Mouse (Mus musculus) embryonic stem cell, embryonic (primary cell): ENCODE measurements at regions not wholly inside any gene's neighbourhood (a gene's known extent, or its start where the extent isn't known, plus 50 kb on each side); places are given as distances from the start of the nearest gene placed in this dataset.

Experiments
- CTCF ChIA-PET, 4 experiments: fragments of 300-600 bp in 2 of 4; fragments of 350-600 bp in 2 of 4; sonication (Branson Sonifier 250); formaldehyde crosslinking; loops; one replicate each; lab custom pipeline; 2022; ENCODE audit warnings: inconsistent platforms in 2 of 4; lab: Charles Lee
- POLR2A ChIA-PET, 4 experiments: fragments of 300-600 bp in 2 of 4; fragments of 350-600 bp in 2 of 4; sonication (Branson Sonifier 250); formaldehyde crosslinking; loops; one replicate each; lab custom pipeline; 2022; ENCODE audit warnings: antibody characterized with exemption in 4 of 4, inconsistent platforms in 1 of 4; lab: Charles Lee

GRCm38 (mm10) chr12:54479841-54480240 is 176.5 kb downstream of the Sptssa start:
- ChIA-PET CTCF (no interaction called here), POLR2A (no interaction called here)

- CTCF ChIA-PET: interaction anchor here in 1 of 4 experiments (0.6 kb wide), 1 partner anchor 154 kb away, joined by 10 read pairs; no protein-coding TSS in a partner anchor
- POLR2A ChIA-PET: no interaction called here
Measured at GRCm38 (mm10) chr12:54472881-54473280, 183.5 kb downstream of the Sptssa start.

- ChIA-PET CTCF (interaction anchor here in 1 of 4 experiments (0.6 kb wide), 1 partner anchor 153 kb away, joined by 10 read pairs; no protein-coding TSS in a partner anchor), POLR2A (no interaction called here)
Measured at GRCm38 (mm10) chr12:54472407-54472806, 184.0 kb downstream of the Sptssa start.

- CTCF ChIA-PET: no interaction called here
Measured at GRCm38 (mm10) chr12:54467635-54468034, 188.7 kb downstream of the Sptssa start.

GRCm38 (mm10) chr12:54463806-54464205 is 192.6 kb downstream of the Sptssa start:
- ChIA-PET CTCF (interaction anchor here in 1 of 4 experiments (0.5 kb wide), 1 partner anchor 86 kb away, joined by 7 read pairs; no protein-coding TSS in a partner anchor), POLR2A (interaction anchor here in 1 of 4 experiments (0.6 kb wide), 1 partner anchor 115 kb away, joined by 3 read pairs; no protein-coding TSS in a partner anchor)

More at GRCm38 (mm10) chr12:54467635-54468034, 188.7 kb downstream of the Sptssa start:
- POLR2A ChIA-PET: interaction anchor here in 1 of 4 experiments (0.5 kb wide), 1 partner anchor 14 kb away, joined by 3 read pairs; no protein-coding TSS in a partner anchor

- CTCF ChIA-PET: no interaction called here
- POLR2A ChIA-PET: no interaction called here
Measured at GRCm38 (mm10) chr12:54461411-54461810, 195.0 kb downstream of the Sptssa start.

- ChIA-PET CTCF (no interaction called here), POLR2A (interaction anchor here in 1 of 4 experiments (1.5 kb wide), 1 partner anchor 10 kb away, joined by 3 read pairs; no protein-coding TSS in a partner anchor)
Measured at GRCm38 (mm10) chr12:54460135-54460523, 196.2 kb downstream of the Sptssa start.

- CTCF ChIA-PET: no interaction called here
- POLR2A ChIA-PET: interaction anchor here in 1 of 4 experiments (1.5 kb wide), 1 partner anchor 10 kb away, joined by 3 read pairs; no protein-coding TSS in a partner anchor
Measured at GRCm38 (mm10) chr12:54459462-54460134, 196.8 kb downstream of the Sptssa start.

- ChIA-PET POLR2A (no interaction called here), CTCF (no interaction called here)
Measured at GRCm38 (mm10) chr12:54456731-54457130, 199.6 kb downstream of the Sptssa start.

GRCm38 (mm10) chr12:54454606-54455005 is 201.8 kb downstream of the Sptssa start:
- ChIA-PET POLR2A (no interaction called here), CTCF (no interaction called here)

- POLR2A ChIA-PET: interaction anchor here in 1 of 4 experiments (0.6 kb wide), 2 partner anchors 17 to 1639 kb away, joined by 4 read pairs; no protein-coding TSS in a partner anchor
Measured at GRCm38 (mm10) chr12:54453343-54453742, 203.0 kb downstream of the Sptssa start.

GRCm38 (mm10) chr12:54450369-54450768 is 206.0 kb downstream of the Sptssa start:
- POLR2A ChIA-PET: interaction anchor here in 2 of 4 experiments (0.5 to 1.0 kb wide), 3 partner anchors 9 to 134 kb away, joined by 3 to 7 read pairs (median 3); no protein-coding TSS in a partner anchor
- CTCF ChIA-PET: no interaction called here

More at GRCm38 (mm10) chr12:54453343-54453742, 203.0 kb downstream of the Sptssa start:
- CTCF ChIA-PET: no interaction called here

GRCm38 (mm10) chr12:54448221-54448620 is 208.2 kb downstream of the Sptssa start:
- POLR2A ChIA-PET: interaction anchor here in 1 of 4 experiments (0.6 kb wide), 1 partner anchor 1512 kb away, joined by 3 read pairs; no protein-coding TSS in a partner anchor
- CTCF ChIA-PET: no interaction called here

- ChIA-PET CTCF (no interaction called here), POLR2A (no interaction called here)
Measured at GRCm38 (mm10) chr12:54447354-54447753, 209.0 kb downstream of the Sptssa start.

- POLR2A ChIA-PET: no interaction called here
Measured at GRCm38 (mm10) chr12:54446356-54446755, 210.0 kb downstream of the Sptssa start.

GRCm38 (mm10) chr12:54444416-54444815 is 212.0 kb downstream of the Sptssa start:
- ChIA-PET POLR2A (interaction anchor here in 1 of 4 experiments (1.0 kb wide), 1 partner anchor 266 kb away, joined by 3 read pairs; no protein-coding TSS in a partner anchor), CTCF (no interaction called here)

More at GRCm38 (mm10) chr12:54446356-54446755, 210.0 kb downstream of the Sptssa start:
- CTCF ChIA-PET: no interaction called here

GRCm38 (mm10) chr12:54443285-54443684 is 213.1 kb downstream of the Sptssa start:
- CTCF ChIA-PET: interaction anchor here in 2 of 4 experiments (0.5 kb wide), 2 partner anchors 1173 to 1978 kb away, joined by 3 to 7 read pairs; no protein-coding TSS in a partner anchor
- POLR2A ChIA-PET: interaction anchor here in 1 of 4 experiments (0.7 to 1.1 kb wide), 2 partner anchors 21 to 1354 kb away, joined by 3 to 4 read pairs; no protein-coding TSS in a partner anchor

- ChIA-PET POLR2A (interaction anchor here in 1 of 4 experiments (1.1 kb wide), 1 partner anchor 20 kb away, joined by 3 read pairs; no protein-coding TSS in a partner anchor), CTCF (no interaction called here)
Measured at GRCm38 (mm10) chr12:54442408-54442807, 214.0 kb downstream of the Sptssa start.

GRCm38 (mm10) chr12:54440851-54441593 is 215.4 kb downstream of the Sptssa start:
- CTCF ChIA-PET: no interaction called here
- POLR2A ChIA-PET: no interaction called here
